Mouse (Mus musculus): ENCODE measurements around the gene Sdc3.

DNA sequence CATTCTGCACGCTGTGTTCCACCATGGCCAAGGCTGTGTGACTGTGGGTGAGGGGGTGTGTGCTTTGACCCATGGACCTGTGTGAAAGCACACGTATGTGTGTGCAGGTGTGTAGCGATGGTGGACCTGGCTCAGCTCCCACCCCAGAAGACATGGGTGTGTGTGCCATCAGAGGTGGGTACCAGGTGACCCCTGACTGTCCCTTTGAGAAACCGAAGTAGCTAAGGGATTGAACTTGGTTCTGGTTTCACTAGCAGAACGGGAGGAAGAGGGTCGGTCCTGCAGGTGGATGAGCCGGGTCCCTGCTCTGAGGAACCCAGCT is 804 bp downstream of the Sdc3 start:
- TF ChIP-seq POLR2A (IDR thresholded peaks at IDR 0.05; ENCODE audit: low read depth, low read length), result no peak
- no peak for TF ChIP-seq CTCF (IDR thresholded peaks at IDR 0.05; ENCODE audit: extremely low read depth, insufficient read length, insufficient replicate concordance, low read depth, low read length)
